Mouse (Mus musculus) cerebellum, postnatal 14 days (tissue): ENCODE measurements at regions not wholly inside any gene's neighbourhood (a gene's known extent, or its start where the extent isn't known, plus 50 kb on each side); places are given as distances from the start of the nearest gene placed in this dataset.

Source experiments
- DNase-seq, 2 experiments: peaks; one replicate each; pipeline ENCODE4 v3.0.0; 2021; ENCODE audit warnings: mixed read lengths in 2 of 2

DNA sequence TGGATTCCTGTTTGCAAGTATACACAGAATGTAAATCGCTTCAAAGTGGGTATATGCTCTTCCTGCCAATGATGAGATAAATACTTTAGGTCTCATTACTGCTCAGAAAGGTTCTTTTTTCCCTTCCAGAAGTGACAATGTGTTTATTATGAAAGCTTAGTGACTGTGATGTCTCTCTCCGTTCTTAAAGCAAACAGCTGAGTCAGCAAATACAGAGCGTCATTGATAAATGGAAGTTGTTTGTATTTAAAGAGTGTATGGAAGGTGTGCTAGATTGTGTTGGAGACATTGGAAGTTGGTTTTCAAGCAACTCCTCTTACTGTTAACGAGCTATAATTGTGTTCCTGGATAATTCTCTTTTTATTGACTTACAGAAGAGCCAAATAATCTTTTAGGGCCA lies 408.0 kb downstream of the Prr30 start:
- no peak for DNase-seq

DNA sequence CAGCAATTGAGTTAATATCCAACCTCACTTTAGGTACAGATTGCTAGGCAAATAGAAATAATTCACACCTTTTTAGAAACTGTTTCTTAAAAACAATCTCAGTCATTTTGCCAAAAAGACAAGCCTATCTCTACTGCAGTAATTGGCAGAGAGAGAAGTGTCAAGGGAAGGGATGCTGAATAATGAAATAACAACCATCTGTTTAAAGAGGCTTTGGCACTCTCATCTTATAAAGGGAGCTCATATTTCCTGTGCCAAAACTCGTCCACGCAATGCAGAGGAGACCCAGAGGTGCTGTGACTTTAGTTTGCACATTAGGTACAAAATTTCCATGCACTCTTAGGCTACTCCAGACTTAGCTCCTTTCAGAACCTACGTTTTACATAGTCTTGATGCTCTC lies 418.2 kb downstream of the Prr30 start:
- no peak for DNase-seq

DNA sequence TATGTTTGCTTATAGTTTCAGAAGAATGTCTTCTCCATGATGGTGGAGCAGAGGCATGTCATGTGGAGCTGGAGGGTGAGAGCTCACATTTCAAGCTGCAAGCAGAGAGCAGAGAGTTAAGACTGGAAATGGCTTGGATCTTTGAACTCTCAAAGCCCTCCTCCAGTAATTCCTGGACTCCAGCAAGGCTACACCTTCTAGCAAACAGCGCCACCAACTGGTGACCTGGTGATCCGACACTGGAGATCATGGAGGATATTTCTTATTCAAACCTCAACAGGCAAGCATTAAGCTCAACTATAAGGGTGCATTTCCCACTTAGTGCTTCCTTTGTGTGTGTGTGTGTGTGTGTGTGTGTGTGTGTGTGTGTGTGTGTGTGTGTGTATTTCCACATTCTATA lies 446.2 kb downstream of the Prr30 start:
- DNase-seq, result peak; percentile 22 to 58

DNA sequence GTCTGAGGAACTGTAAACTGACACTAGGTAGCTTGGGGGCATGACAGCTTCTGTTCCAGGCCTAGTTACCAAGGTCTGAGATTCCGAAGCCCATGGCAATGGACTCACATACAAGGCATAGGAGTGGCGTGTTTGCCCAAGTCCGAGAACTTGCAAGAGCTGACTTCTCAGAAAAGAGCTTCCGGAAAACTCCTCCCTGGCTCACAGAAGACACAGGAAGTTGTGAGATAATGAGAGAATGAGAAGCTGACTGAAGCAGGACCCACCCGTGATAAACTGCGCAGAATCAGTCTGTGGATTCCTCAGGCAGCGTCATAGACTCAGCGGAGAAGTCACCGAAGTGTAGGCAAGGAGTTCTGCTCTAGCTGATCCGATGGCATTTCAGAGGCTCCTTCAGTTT lies 447.4 kb downstream of the Prr30 start:
- DNase-seq, result no peak

DNA sequence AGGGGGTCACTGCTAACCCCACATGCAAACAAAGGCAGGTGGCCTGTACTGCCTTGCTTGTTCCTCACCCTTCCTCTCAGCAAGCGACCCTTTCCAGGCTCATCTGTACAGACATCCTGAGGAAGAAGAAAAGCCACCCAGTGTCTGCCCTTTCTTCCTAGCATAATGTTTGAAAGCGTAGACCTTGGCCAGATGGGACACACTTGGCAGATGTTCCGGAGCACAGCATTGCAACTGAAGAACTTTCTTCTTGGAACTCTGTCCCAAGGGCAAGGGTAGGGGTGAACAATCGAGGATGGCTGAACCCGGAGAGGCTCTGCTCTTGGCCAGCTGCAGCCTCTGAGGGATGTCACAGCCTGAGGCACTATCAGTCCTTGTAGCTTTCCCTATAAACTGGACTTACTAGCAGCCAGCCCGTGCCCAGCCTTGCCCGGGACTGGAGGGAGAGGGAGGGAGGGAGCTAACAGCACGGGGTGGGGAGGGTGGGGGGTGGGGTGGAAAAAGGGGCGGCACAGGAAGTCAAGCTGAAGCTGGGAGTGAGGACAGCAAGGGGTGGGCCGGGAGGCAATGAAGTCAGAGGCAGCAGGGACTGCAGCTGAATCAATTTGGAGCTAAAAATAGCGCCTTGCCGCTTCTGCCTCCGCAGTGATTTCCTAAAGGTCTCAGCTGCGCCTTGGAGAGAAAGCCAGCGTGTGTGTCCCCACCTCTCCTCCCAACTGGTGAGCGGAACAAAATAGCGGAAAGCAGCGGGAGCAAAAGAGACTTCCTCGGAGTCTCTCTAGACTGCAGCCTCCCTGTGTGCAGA lies 450.2 kb downstream of the Prr30 start:
- peak; percentile 55 to 60 for DNase-seq

DNA sequence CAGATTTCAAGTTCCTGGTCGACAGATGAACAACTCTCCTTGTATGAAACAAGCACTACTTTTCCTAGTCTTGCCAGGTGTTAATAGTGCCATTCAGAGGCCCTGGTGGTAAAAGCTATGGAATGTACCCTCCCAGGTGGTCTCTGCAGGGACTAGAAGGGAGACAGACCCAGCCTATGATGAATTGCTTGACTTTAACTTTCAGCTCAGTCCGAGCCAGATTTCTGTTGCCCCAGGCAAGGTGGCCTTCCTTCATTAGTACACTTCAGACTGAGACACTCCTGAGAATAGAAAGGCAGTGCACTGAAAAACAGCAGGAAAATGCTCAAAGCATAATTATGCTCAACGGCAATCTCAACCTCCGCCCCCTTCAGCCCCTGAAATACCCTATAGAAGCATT lies 450.8 kb upstream of the Klf12 start:
- no peak for DNase-seq

DNA sequence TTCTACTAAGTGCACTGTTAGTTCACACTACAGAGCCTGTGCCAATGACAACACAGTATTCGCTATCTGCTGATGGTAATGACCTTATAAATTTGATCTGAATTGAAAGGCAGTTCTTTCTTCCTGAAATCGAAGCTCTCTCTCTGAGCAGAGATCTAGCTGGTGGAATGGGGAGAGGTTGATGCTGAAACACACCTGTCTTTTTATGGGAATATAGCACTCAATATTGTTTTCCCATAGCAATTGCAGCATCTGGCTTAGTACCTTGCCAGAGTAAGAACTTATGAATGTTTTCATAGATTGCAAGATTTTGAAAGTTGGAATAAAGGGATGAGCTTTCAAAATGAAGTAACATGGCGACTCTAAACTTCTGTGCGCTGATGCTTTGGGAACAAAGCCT lies 444.0 kb upstream of the Klf12 start:
- DNase-seq, result no peak

DNA sequence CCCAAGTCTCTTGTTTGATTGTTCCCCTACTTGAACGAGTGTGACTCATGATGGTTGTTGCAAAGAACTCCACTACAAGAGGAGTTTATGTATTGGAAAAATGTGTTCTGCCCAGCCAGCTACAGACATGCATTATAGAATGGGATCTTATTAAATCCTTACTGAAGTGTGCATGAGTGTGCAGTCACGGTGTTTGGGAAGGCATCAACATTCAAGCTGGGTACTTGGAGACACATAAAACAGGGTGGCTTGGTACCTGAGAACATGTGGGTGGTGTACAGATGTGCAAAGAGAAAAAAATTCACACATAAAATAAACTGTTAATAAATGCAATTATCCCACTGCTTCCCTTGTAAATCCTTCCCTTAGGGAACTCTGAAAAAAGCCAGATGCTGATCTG lies 443.2 kb upstream of the Klf12 start:
- DNase-seq, result no peak

DNA sequence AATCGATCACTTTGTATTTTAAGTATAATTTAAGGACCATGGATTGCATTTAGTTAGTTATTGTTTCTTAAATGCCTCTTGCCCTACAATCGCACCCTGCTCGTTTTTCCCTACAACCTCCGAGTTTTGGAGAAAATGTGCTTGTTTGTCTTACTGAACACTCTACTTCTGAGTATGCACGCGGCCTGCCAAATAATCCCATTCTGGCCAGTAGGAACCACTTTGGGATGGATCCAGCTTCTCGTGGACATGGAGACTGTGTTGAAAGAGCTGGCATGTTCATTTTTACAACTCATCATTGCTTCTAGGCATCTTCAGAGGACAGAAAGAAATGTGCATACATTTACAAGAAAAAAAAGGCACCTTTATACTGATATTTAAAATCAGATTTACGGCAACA lies 440.5 kb upstream of the Klf12 start:
- DNase-seq, result peak; percentile 45 to 60

DNA sequence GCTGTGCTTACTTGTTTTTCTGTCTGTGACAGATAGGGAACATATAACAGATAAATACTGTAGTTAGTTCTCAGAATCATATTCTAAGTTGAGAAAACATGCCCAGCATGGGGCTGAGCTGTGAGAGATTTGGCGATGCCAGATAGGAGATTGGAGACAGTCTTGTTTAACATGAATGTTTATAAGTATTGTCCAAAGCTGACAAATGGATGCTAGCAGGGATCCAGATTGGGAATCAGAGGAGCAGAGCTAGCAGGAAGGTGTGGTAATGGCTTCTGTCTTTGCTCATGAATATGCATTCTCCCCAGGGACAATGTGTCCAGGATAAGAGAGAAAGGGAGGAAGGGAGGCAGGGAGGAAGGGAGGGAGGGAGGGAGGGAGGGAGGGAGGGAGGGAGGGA lies 436.2 kb upstream of the Klf12 start:
- DNase-seq, result no peak

DNA sequence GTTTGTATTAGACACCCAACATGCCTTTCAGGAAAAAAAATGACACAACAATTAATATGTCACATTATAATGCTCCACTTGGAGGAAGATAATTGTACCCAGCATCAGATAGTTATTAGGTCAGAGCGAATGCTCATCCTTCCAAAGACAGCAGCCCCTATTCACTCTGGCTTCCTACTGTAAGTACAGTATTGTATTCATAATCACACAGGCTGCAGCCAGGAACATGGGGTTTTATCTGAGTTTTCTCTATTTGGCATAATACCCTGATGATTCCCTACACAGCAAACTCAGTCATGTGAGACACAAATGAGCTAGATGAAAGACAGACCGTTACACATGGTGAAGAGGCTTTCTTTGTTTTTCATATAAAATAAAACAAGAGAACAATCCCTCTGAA lies 430.5 kb upstream of the Klf12 start:
- DNase-seq, result peak in 1 of 2 experiments; percentile 3

DNA sequence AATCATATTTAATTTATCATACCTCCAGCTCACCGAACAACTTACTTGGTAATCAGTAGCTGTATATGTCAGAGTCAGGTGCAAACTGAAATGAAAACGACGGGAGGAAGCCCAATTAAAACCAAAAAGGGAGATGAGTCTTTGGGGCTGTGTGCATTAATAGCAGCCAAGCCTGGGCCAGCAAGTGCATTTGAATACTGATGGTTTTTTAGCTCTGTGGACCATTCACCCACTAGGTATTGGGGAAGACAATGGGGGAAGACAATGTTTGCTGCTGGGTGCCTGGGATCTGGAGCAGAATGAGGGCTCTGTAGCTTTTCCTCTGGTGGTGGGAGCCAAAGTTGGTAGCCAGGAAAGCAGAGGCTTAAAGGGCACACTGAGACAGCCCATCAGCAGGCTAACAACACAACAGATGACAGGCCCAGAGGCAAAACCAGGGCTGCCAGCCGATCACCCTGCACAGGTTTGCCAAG lies 429.6 kb upstream of the Klf12 start:
- DNase-seq, result peak; percentile 16 to 23

DNA sequence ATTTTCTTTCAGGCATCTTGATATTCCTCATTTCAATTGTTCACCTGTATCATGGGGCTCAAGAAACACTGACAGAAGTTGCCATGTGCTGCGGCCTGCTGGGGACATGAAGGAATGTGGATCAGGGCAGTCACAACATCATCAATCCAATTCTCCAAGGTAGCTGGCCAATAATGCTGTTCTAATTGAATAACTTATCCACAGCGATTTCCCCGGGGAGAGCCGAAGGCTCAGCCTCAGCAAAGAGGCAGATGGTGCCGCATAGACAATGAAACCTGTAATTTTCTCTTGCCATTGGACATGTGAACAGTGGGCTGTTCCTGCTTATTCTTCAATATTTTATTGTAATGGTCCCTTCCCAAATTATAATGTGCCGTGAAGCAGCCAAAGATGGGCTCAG lies 429.1 kb upstream of the Klf12 start:
- DNase-seq, result peak; percentile 14 to 32

DNA sequence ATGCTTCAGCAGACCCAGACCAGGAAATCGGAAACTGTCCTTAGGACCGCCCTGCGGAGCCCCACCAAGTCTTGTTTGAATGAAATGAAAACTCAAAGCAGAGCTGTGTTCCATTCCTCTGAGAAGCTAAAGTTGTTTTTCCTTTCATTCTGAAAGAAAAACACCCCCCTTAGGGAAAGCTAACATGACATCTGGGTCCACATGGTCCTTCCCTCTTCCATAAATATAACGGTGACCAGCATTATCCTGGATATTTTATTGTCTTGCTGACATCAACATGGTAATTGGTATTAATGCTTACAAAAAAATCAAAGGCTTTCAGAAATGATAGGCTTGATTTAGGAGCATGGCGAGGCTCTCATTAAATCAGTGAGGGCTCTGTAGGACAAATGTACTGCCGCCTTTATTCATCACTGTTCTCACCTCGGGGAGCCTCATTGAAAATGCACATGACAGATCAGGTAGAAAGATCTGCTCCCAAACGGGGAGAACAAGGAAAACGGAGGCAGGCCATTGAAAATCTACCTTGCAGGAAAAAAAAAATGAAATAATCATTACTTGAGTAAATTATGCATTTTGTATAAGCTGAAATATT lies 381.0 kb upstream of the Klf12 start:
- no peak for DNase-seq

DNA sequence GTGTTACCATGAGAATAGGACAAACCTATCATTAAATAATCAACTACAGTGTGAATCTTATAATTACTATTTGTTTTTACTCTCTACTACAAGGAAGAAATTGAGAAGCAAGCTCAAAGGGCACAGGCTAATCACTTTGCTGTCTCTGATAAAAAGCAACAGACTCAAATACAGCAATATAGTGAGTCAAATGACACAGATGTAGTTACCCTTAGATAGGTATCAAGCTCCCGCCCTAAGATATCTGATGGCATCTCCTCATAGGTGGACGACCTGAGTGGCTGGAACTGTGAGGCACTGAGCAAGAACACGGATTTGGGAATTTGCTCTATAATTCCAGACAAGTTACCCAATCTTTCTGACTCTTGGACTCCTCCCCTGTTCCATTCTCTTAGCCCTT lies 379.7 kb upstream of the Klf12 start:
- DNase-seq, result no peak

DNA sequence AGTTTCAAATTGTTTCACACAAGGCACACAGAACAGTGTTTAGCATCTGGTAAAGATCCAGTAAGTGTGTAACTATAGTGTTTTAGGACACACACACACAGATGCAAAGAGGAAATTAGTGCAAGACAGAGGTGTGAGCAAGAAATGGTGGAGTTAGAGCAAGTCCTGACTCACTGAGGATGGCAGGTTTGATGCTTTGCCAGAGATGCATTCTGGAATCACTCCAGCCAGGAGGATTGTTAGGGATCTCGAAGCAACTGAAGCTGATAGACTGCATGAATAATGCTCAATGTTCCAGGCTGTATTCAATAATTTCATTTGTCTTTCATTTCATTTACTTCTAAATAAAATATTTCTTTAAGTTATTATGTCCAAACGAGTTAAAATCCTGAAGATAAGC lies 357.6 kb upstream of the Klf12 start:
- DNase-seq, result peak; percentile 19 to 38

DNA sequence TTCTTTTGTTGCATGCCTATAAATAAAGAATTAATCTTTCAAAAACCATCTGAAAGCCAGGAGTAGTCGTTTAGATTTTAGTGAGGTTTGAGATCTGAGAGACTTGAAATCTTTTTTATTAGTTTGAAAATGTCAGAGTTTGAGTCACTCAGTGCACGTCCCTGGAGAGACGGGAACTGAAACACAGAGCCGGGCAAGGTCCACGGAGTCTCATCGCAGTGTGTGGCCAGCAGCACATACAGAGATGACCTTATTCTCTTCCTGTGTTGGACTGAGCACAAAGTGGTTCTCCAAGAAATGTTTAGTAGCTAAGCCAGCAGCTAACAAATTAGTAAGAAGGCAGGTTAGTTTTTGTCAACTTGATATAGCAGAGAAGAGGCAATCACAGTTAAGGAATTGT lies 350.0 kb upstream of the Klf12 start:
- DNase-seq, result no peak

DNA sequence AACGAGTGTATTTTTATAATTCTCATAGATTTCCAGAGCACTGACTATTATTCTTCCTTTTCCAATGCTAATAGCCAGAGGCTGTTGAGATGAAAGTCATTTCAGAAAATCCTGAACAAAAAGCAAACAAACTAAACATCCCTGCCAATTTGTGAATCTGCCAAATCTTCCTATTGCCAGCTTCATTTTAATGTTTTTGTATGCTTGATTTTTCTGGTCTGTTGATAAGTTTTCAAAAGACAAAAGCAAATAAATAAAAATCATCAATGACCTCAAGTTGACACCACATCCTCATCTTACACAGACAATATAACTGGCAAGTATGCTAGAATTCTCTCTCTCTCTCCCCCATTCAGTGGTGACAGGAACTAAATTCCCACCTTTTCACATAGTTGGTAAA lies 347.2 kb upstream of the Klf12 start:
- no peak for DNase-seq

DNA sequence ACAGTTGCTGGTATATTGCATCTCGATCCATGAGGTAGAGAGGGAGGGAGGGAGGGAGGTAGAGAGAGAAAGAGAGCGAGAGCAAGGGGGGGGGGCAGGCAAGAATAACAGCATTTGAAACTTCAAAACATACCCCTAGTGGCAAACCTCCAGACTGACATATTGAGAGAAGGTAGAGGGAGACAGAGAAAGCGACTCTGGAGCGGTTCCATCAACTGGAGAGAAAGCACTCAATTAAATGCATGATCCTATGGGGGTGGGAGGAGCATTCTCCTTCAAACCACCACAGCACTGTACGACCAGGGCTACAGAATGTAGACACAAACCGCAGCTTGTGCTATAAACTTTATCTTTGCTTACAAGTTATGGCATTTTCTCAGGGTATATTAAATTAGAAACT lies 345.7 kb upstream of the Klf12 start:
- no peak for DNase-seq

DNA sequence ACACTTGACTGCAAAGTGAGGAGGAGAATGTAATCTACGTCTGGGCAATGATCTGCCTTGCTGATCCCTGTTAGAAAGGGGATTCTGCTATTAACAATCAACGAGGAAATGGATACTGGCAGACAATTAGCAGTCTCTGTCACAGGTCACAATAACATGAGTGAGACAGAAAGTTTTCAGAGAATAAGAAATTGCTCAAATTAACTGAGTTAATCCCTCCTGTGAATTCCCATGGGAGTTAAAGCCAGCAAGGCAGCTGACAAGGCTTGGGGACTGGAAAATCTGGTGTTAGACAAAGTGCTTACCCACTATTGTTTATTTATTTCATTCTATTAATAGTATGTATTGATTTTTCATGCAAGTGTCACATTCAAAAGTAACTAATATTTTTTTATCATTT lies 343.0 kb upstream of the Klf12 start:
- no peak for DNase-seq

DNA sequence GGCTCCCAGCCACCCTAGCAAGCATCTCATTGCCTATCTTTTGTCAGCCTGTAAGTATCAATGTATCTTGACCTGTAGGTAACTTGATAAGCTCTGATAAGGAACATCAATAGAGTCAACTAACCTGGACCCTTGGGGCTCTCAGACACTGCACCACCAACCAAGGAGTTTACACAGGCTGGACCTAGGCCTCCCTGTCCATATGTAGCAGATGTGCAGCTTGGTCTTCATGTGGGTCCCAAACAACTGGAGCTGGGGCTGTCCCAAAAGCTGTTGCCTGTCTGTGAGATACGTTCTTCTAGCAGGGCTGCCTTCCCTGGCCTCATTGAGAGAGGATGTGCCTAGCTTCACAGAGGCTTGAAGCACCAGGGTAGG lies 335.2 kb upstream of the Klf12 start:
- no peak for DNase-seq

DNA sequence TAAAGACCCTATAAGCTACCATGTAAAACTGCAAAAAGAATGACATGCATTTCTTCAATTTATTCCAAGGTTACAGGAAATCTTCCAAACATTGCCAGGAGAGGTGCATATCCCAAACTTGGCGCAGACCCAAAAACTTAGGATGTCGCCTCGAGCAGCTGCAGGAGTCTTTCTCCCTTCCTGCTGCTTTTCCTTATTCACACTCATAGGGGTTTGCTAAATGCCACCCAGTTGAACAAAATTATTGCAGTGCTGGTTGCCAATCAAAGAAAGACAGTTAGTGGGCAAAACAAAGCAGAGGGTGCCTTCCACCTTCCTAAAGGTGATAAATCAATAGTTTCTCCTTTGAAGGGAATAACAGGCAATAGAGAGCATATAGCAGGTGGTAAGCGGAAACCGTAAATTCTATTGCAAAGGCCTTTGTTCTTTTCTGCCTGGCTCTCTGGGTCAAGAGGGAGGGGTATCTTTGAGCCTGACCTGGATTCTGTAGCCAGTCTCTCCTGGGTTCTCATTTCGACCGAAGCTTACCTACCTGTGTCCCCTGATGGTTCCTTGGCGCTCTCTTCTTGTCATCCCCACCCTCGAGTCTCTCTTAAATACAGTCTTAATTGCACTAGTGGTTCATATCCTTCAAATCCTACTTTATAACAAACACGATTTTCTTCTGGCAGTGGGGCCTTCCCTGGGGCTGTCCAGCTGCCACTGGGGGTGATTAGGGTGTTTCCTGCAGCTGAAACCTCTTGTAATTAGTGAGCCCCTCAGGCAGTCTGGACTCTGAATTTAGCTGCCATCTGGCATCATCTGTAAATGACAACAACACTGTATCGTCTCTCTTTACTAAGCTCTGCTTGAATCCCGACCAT lies 334.5 kb upstream of the Klf12 start:
- peak; percentile 31 to 43 for DNase-seq

DNA sequence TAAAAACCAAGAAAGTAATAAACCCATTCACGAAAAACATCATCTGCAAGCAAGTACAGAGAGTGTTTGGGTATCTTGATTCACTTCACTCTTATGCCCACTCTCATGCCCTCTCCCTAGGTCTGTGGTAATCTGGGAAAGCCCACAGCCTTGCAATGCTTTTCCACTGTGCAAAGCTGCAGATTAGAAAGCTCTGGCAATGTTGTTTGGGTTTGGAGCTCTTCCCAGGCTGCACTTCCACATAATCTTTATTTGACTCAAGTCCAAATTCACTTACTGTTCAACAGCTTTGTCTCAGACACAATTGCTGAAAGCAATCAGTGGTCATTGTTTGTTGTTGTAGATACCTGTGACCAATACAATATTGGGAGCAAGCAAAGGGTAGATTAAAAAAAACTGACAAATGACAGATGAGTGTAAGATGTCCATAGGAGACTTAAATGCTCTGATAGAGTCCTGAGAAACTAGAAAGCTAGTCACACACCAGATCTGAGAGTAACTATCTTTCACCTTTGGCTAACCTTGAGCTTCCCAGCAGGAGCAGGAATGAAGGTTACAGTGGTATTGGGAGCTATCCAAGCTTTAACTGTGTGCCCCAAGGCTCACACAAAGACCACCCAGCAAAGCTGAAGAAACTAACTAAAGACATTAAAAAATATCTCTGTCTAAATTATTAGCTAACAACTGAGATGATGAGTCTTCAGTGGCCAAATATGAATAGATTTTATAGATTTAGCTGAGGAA lies 325.7 kb upstream of the Klf12 start:
- peak; percentile 18 to 37 for DNase-seq
